Mouse (Mus musculus) kidney, postnatal 0 days (tissue): ENCODE results near the gene Ccz1. TPM values are rescaled to one million over a fixed set of nuclear protein-coding genes. Genes with fewer than 3 reads are reported as not detected.

ENCODE experiments used
- ATAC-seq: fragments of 200-750 bp; cut with Nextera tagmentation; replicated peaks from 2 replicates; pipeline ENCODE4 v1.8.0; 2017; ENCODE audit warnings: low read depth, moderate number of reproducible peaks, moderate TSS enrichment, moderate library complexity; ENCODE audit not compliant: low FRiP score
- DNase-seq: peaks from one replicate; pipeline ENCODE4 v3.0.0-alpha.2; 2016; ENCODE audit warnings: low spot score
- H3K27ac ChIP-seq: fragments of 300-500 bp; sonication (generic); 2 replicates; pipeline ENCODE4 v1.5.1; 2014; ENCODE audit warnings: mild to moderate bottlenecking
- H3K27me3 ChIP-seq: fragments of 300-500 bp; sonication (generic); 2 replicates; pipeline ENCODE4 v1.6.1; 2014; ENCODE audit warnings: low read length, mixed read lengths; ENCODE audit not compliant: insufficient read depth
- H3K36me3 ChIP-seq: fragments of 300-500 bp; sonication (generic); 2 replicates; pipeline ENCODE4 v1.6.1; 2014; ENCODE audit warnings: low read length, mixed read lengths; ENCODE audit not compliant: insufficient read depth
- H3K4me1 ChIP-seq: fragments of 300-500 bp; sonication (generic); replicated peaks from 2 replicates; pipeline ENCODE4 v1.6.1; 2014; ENCODE audit warnings: antibody characterized with exemption, low read length, mixed read lengths; ENCODE audit not compliant: insufficient read depth
- H3K4me2 ChIP-seq: fragments of 300-500 bp; sonication (generic); 2 replicates; pipeline ENCODE4 v1.6.1; 2014; ENCODE audit warnings: mild to moderate bottlenecking, low read length, moderate library complexity, mixed read lengths
- H3K4me3 ChIP-seq: fragments of 300-500 bp; sonication (generic); replicated peaks from 2 replicates; pipeline ENCODE4 v1.5.1; 2014; ENCODE audit warnings: low read depth, low read length
- H3K9ac ChIP-seq: fragments of 300-500 bp; sonication (generic); 2 replicates; pipeline ENCODE4 v1.6.1; 2014; ENCODE audit warnings: low read depth, low read length
- H3K9me3 ChIP-seq: fragments of 300-500 bp; sonication (generic); replicated peaks from 2 replicates; pipeline ENCODE4 v1.6.1; 2016; ENCODE audit warnings: low read length, inconsistent platforms, mixed read lengths
- CTCF ChIP-seq: IDR thresholded peaks from 2 replicates; pipeline ENCODE4 v1.5.1; 2016; ENCODE audit warnings: antibody characterized with exemption, low read depth, mild to moderate bottlenecking, moderate library complexity
- WGBS: fragments of 180-500 bp; shearing (Covaris S2); extraction: QIAGEN DNeasy Blood & Tissue Kit; methylation state at CpG from one replicate; pipeline ENCODE4 v1.1.7; 2014; 5-methylcytosine and 5-hydroxymethylcytosine counted together
- polyA plus RNA-seq: library from polyadenylated mRNA; unstranded; fragments of >200 nt; fragmentation: Nextera tagmentation; extraction: Ambion mirVana; gene quantifications from 2 replicates; pipeline ENCODE4 v1.2.1, GENCODE M21; 2015

The Ccz1 gene
- polyA plus RNA-seq, result 78.5 and 78.9 TPM in 2 replicates

- H3K36me3 ChIP-seq, result peaks cover 20% of the 10 kb centered on the region
- no peak for TF ChIP-seq CTCF
- 3% methylated on average over 44 of the region's 47 CpGs for WGBS
- ATAC-seq (peak; percentile 97), DNase-seq (peak; percentile 97)
- peak within 1 kb of the TSS; percentile 58 for H3K4me2 ChIP-seq
- H3K27ac ChIP-seq, result peak within 1 kb of the TSS; percentile 84
- H3K27me3 ChIP-seq, result no peaks in the 10 kb centered on the region
- H3K9me3 ChIP-seq, result no peaks in the 10 kb centered on the region
- peak within 1 kb of the TSS; percentile 69 for H3K4me3 ChIP-seq
- no peaks in the 10 kb centered on the region for H3K4me1 ChIP-seq
- peak within 1 kb of the TSS; percentile 85 for H3K9ac ChIP-seq
Measured at GRCm38 (mm10) chr5:144014551-144015311, at the start of gene Ccz1. Gene Ccz1, minus strand, starts transcription at chr5:144014877.

DNA sequence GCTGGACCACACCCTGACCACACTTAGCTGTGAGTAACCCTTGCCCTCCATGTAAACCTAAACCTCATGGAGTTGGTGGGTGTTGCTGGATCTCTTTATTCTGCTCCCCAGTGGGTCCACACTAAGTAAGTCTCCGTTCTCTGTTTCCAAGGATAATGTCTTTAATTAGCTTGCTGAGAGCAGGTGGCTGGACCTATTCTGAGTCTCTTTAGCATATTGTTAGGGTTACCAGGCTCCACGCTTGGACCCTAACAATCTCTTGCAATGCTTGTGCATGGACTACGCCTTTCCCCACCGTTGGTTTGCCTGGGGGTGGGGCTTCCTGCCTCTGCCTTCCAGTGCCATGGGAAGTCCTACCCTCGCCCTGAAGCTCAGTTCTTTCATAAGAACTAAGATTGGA, 49.4 kb upstream of the Ccz1 start:
- no peaks in the 10 kb centered on the region for H3K27me3 ChIP-seq
- no peaks in the 10 kb centered on the region; the same call in none of the 2 replicates for H3K9me3 ChIP-seq
- no peak overlapping the region for H3K9ac ChIP-seq
- H3K36me3 ChIP-seq, result no peaks in the 10 kb centered on the region
- H3K27ac ChIP-seq, result no peak overlapping the region
- WGBS, result 66% methylated on average over 5 of the region's 5 CpGs
- H3K4me2 ChIP-seq, result no peak overlapping the region
- no peak for TF ChIP-seq CTCF
- DNase-seq (no peak), ATAC-seq (no peak)
- H3K4me3 ChIP-seq, result no peak overlapping the region
- H3K4me1 ChIP-seq, result no peaks in the 10 kb centered on the region

GRCm38 (mm10) chr5:144054340-144054739, 39.7 kb upstream of the Ccz1 start:
- DNase-seq (no peak), ATAC-seq (no peak)
- Histone ChIP-seq H3K4me2 (no peak overlapping the region), H3K9ac (no peak overlapping the region), H3K9me3 (no peaks in the 10 kb centered on the region), H3K4me3 (no peak overlapping the region), H3K27ac (no peak overlapping the region), H3K27me3 (no peaks in the 10 kb centered on the region), H3K36me3 (no peaks in the 10 kb centered on the region), H3K4me1 (no peaks in the 10 kb centered on the region)
- TF ChIP-seq CTCF, result no peak
- 77% methylated on average over 6 of the region's 6 CpGs for WGBS

GRCm38 (mm10) chr5:144053450-144053849, 38.8 kb upstream of the Ccz1 start:
- DNase-seq (no peak), ATAC-seq (no peak)
- WGBS, result 43% methylated on average over 3 of the region's 3 CpGs
- H3K27me3 ChIP-seq, result no peaks in the 10 kb centered on the region
- no peaks in the 10 kb centered on the region for H3K36me3 ChIP-seq
- H3K9ac ChIP-seq, result no peak overlapping the region
- H3K4me2 ChIP-seq, result no peak overlapping the region
- H3K4me1 ChIP-seq, result no peaks in the 10 kb centered on the region
- H3K9me3 ChIP-seq, result no peaks in the 10 kb centered on the region
- TF ChIP-seq CTCF, result no peak
- H3K27ac ChIP-seq, result no peak overlapping the region
- H3K4me3 ChIP-seq, result no peak overlapping the region

GRCm38 (mm10) chr5:144051268-144051667, 36.6 kb upstream of the Ccz1 start:
- Histone ChIP-seq H3K9me3 (no peaks in the 10 kb centered on the region), H3K36me3 (no peaks in the 10 kb centered on the region), H3K27ac (no peak overlapping the region), H3K9ac (no peak overlapping the region), H3K27me3 (no peaks in the 10 kb centered on the region), H3K4me1 (no peaks in the 10 kb centered on the region), H3K4me3 (no peak overlapping the region), H3K4me2 (no peak overlapping the region)
- no peak for DNase-seq
- no peak for ATAC-seq
- TF ChIP-seq CTCF, result peak; percentile 53

DNA sequence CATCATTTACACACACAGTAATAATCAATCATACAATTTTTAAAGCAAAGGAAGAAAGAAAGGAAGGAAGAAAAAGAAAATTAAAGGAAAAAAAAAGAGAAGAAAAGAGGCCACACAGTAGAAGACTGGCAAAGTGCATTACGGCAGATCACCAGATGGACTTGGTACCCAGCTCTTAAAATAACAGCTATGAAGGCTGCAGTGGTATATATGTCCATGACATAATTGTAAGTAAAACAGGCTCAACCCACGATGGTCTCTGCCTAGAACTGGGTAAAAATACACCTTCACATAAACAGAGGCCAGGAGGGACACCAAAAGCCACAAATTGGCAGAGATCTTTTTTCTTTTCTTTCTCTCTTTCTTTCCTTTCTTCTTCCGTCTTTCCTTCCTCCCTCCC, 35.2 kb upstream of the Ccz1 start:
- TF ChIP-seq CTCF, result no peak
- 67% methylated on average over 3 of the region's 3 CpGs for WGBS
- H3K27ac ChIP-seq, result no peak overlapping the region
- no peak overlapping the region for H3K9ac ChIP-seq
- H3K27me3 ChIP-seq, result no peaks in the 10 kb centered on the region
- no peaks in the 10 kb centered on the region for H3K36me3 ChIP-seq
- no peaks in the 10 kb centered on the region for H3K9me3 ChIP-seq
- H3K4me2 ChIP-seq, result no peak overlapping the region
- DNase-seq (no peak), ATAC-seq (no peak)
- H3K4me3 ChIP-seq, result no peak overlapping the region
- H3K4me1 ChIP-seq, result no peaks in the 10 kb centered on the region
